Mouse (Mus musculus) stomach, embryonic 15.5 days (tissue): ENCODE results near the gene Gm10964. TPM values are rescaled to one million over a fixed set of nuclear protein-coding genes. Genes with fewer than 3 reads are reported as not detected.
A peak's percentile ranks its signal among the peaks of the same experiment; 100 is the strongest.

ENCODE experiments used
- ATAC-seq: fragments of 200-750 bp; cut with Nextera tagmentation; 2 replicates; pipeline ENCODE4 v1.8.0; 2017; ENCODE audit warnings: low read depth, moderate number of reproducible peaks, moderate TSS enrichment; ENCODE audit not compliant: insufficient read depth, low FRiP score
- H3K27ac ChIP-seq: fragments of 300-500 bp; sonication (generic); 2 replicates; pipeline ENCODE4 v1.5.1; 2015; ENCODE audit warnings: mild to moderate bottlenecking, inconsistent platforms
- H3K27me3 ChIP-seq: fragments of 300-500 bp; sonication (generic); replicated peaks from 2 replicates; pipeline ENCODE4 v1.6.1; 2015; ENCODE audit warnings: inconsistent platforms
- H3K36me3 ChIP-seq: fragments of 300-500 bp; sonication (generic); 2 replicates; pipeline ENCODE4 v1.6.1; 2015; ENCODE audit warnings: inconsistent platforms
- H3K4me1 ChIP-seq: fragments of 300-500 bp; sonication (generic); 2 replicates; pipeline ENCODE4 v1.6.1; 2015; ENCODE audit warnings: inconsistent platforms
- H3K4me2 ChIP-seq: fragments of 300-500 bp; sonication (generic); 2 replicates; pipeline ENCODE4 v1.6.1; 2015; ENCODE audit warnings: mild to moderate bottlenecking, inconsistent platforms
- H3K4me3 ChIP-seq: fragments of 300-500 bp; sonication (generic); replicated peaks from 2 replicates; pipeline ENCODE4 v1.5.1; 2015; ENCODE audit warnings: inconsistent platforms
- H3K9ac ChIP-seq: fragments of 300-500 bp; sonication (generic); 2 replicates; pipeline ENCODE4 v1.6.1; 2015; ENCODE audit warnings: inconsistent platforms
- H3K9me3 ChIP-seq: fragments of 300-500 bp; sonication (generic); 2 replicates; pipeline ENCODE4 v1.6.1; 2016; ENCODE audit warnings: inconsistent platforms
- WGBS: fragments of 180-500 bp; shearing (Covaris S2); methylation state at CpG from one replicate; pipeline ENCODE4 v1.1.7; 2015; 5-methylcytosine and 5-hydroxymethylcytosine counted together
- polyA plus RNA-seq: library from polyadenylated mRNA; unstranded; fragments of >200 nt; fragmentation: Nextera tagmentation; extraction: Ambion mirVana; gene quantifications from 2 replicates; pipeline ENCODE4 v1.2.1, GENCODE M21; 2015

Gene Gm10964
- polyA plus RNA-seq, 1 experiment from 2014 or later, result not detected

GRCm38 (mm10) chr3:103759261-103759970, 20.2 kb downstream of the Gm10964 start:
- H3K4me3 ChIP-seq, result no peak overlapping the region
- no peaks in the 10 kb centered on the region for H3K4me1 ChIP-seq
- H3K27ac ChIP-seq, result no peak overlapping the region
- ATAC-seq, result no peak
- 76% methylated on average over 5 of the region's 5 CpGs for WGBS
- no peaks in the 10 kb centered on the region for H3K9me3 ChIP-seq
- no peaks in the 10 kb centered on the region for H3K27me3 ChIP-seq
- no peak overlapping the region for H3K4me2 ChIP-seq
- H3K9ac ChIP-seq, result no peak overlapping the region
- H3K36me3 ChIP-seq, result peaks cover 40% of the 10 kb centered on the region

- Histone ChIP-seq H3K36me3 (peaks cover 22% of the 10 kb centered on the region), H3K9me3 (no peaks in the 10 kb centered on the region), H3K4me1 (0 out of 2 replicates have a peak, but pooled peaks cover 3% of the 10 kb centered on the region), H3K27ac (no peak overlapping the region), H3K27me3 (no peaks in the 10 kb centered on the region), H3K4me2 (no peak overlapping the region), H3K9ac (no peak overlapping the region), H3K4me3 (no peak overlapping the region)
- ATAC-seq, result no peak
- WGBS, result 81% methylated on average over 3 of the region's 3 CpGs
These were observed 27.6 kb downstream of the Gm10964 start for GRCm38 (mm10) chr3:103766789-103767188.

DNA sequence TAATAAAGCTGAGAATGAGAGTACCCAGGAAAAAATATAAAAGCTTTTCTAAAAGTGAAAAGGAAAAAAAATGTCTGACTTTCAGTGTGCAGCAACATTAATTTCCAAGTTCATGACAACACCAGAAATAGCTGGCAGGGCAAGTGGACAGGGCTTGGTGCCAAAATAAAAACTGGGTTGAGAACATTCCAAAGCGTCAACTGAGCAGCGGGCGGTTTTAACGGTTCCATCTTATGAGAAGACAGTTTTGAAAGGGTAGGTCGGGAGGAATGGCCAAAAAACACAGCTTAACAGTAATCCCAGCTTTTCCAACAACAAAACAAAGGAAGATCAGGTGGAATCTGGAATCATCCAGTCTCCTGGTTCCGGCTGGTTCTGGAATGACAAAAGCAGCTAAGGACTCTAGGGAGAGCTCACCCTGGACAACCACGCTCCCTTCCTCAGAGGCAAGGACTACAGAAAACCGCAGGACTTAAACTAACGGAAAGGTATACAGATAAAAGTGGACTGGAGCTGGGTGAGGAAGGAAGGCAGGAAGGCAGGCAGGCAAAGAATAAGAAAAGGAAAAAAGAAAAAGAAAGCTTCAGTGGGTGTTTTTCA, 32.5 kb downstream of the Gm10964 start:
- Histone ChIP-seq H3K27ac (peak overlapping the region; percentile 79), H3K27me3 (no peaks in the 10 kb centered on the region), H3K9me3 (no peaks in the 10 kb centered on the region), H3K4me3 (no peak overlapping the region), H3K4me2 (no peak overlapping the region), H3K36me3 (peaks cover 5% of the 10 kb centered on the region; the same call in 1 of the 2 replicates), H3K4me1 (peaks cover 4% of the 10 kb centered on the region; the same call in 1 of the 2 replicates), H3K9ac (no peak overlapping the region)
- no peak for ATAC-seq
- WGBS, result 50% methylated on average over 9 of the region's 9 CpGs

DNA sequence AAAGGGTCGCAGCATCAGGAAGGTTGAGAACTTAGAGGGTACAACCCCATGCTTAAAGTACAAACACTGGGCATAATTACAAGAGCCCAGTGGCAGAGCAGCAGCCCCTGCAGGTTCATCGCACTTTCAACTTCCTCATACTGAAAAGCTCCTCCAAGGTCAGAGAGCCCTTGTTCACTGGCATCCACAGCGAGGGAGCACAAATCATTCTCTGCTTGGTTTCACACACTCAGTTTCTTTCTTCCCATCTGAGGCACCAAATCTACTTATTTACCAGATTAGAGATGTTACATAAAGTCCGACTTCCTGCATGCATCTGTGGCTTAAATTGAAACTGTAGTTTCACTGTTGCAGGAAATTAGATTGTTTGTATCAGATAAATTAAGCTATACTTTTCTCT, 33.7 kb downstream of the Gm10964 start:
- ATAC-seq, result no peak

GRCm38 (mm10) chr3:103773508-103773907, 34.3 kb downstream of the Gm10964 start:
- Histone ChIP-seq H3K36me3 (peaks cover 15% of the 10 kb centered on the region), H3K4me3 (no peak overlapping the region), H3K4me1 (peaks cover 4% of the 10 kb centered on the region; the same call in 1 of the 2 replicates), H3K9ac (no peak overlapping the region), H3K27me3 (no peaks in the 10 kb centered on the region), H3K4me2 (no peak overlapping the region), H3K27ac (no peak overlapping the region), H3K9me3 (no peaks in the 10 kb centered on the region)
- ATAC-seq, result no peak
- 77% methylated on average over 3 of the region's 3 CpGs for WGBS

More for the DNA sequence above, 33.7 kb downstream of the Gm10964 start:
- WGBS, result 71% methylated on average over 4 of the region's 4 CpGs
- Histone ChIP-seq H3K9ac (no peak overlapping the region), H3K9me3 (no peaks in the 10 kb centered on the region), H3K36me3 (peaks cover 11% of the 10 kb centered on the region), H3K4me1 (peaks cover 4% of the 10 kb centered on the region; the same call in 1 of the 2 replicates), H3K27ac (no peak overlapping the region), H3K4me2 (no peak overlapping the region), H3K4me3 (no peak overlapping the region), H3K27me3 (no peaks in the 10 kb centered on the region)

DNA sequence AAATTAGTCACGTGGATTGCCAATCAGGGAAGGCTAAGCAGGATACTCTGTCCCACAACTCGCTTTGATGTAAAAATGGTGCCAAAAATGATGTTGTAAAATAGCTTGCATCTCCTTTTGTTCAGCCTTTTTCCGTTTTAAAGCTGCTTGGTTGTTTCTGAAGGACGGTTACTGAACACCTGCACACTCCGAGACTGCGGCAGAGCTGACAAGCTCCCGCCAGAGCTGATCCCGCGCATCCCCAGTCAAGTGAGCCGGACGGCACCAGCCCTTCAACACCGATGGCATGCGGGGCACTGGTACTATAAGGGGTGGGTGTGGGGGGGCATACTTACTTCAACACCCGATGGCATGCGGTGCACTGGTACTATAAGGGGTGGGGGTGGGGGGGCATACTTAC, 34.8 kb downstream of the Gm10964 start:
- Histone ChIP-seq H3K4me3 (no peak overlapping the region), H3K9ac (no peak overlapping the region), H3K4me1 (peaks cover 4% of the 10 kb centered on the region; the same call in 1 of the 2 replicates), H3K27ac (no peak overlapping the region), H3K27me3 (no peaks in the 10 kb centered on the region), H3K9me3 (no peaks in the 10 kb centered on the region), H3K4me2 (no peak overlapping the region), H3K36me3 (peaks cover 15% of the 10 kb centered on the region)
- no peak for ATAC-seq
- WGBS, result 88% methylated on average over 15 of the region's 15 CpGs

GRCm38 (mm10) chr3:103777940-103778339, 38.8 kb downstream of the Gm10964 start:
- Histone ChIP-seq H3K36me3 (peaks cover 15% of the 10 kb centered on the region), H3K27me3 (no peaks in the 10 kb centered on the region), H3K27ac (no peak overlapping the region), H3K4me1 (peaks cover 3% of the 10 kb centered on the region), H3K9me3 (no peaks in the 10 kb centered on the region), H3K9ac (no peak overlapping the region), H3K4me2 (no peak overlapping the region), H3K4me3 (no peak overlapping the region)
- no peak for ATAC-seq
- WGBS, result 87% methylated on average over 11 of the region's 11 CpGs

DNA sequence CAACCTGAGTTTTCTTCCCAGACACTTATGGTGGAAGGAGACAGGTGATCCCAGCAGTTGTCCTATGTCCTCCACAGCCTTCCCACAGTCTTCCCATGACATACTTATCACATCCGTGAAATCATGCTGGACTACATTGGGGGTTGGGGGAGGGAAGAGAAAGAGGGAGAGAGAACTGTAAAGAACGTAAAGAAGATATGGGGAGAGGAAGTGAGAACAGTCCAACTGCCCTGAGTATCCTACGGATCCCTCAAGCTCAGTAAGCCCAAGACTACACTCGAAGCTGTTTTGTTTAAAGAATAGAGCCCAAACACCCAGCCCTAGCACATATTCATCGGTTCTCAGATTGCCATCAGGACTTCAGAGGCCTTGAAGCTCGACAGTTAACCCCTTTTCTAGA, 39.5 kb downstream of the Gm10964 start:
- no peak for ATAC-seq
- 71% methylated on average over 6 of the region's 6 CpGs for WGBS
- no peaks in the 10 kb centered on the region for H3K27me3 ChIP-seq
- H3K4me3 ChIP-seq, result no peak overlapping the region
- H3K9me3 ChIP-seq, result no peaks in the 10 kb centered on the region
- H3K9ac ChIP-seq, result no peak overlapping the region
- no peak overlapping the region for H3K27ac ChIP-seq
- H3K4me2 ChIP-seq, result no peak overlapping the region
- H3K4me1 ChIP-seq, result peaks cover 7% of the 10 kb centered on the region; the same call in 1 of the 2 replicates
- H3K36me3 ChIP-seq, result peaks cover 15% of the 10 kb centered on the region

GRCm38 (mm10) chr3:103779183-103779582, 40.0 kb downstream of the Gm10964 start:
- H3K9ac ChIP-seq, result no peak overlapping the region
- peaks cover 12% of the 10 kb centered on the region for H3K36me3 ChIP-seq
- H3K27me3 ChIP-seq, result no peaks in the 10 kb centered on the region
- no peaks in the 10 kb centered on the region for H3K9me3 ChIP-seq
- H3K4me2 ChIP-seq, result no peak overlapping the region
- H3K4me3 ChIP-seq, result no peak overlapping the region
- peaks cover 11% of the 10 kb centered on the region; the same call in 1 of the 2 replicates for H3K4me1 ChIP-seq
- ATAC-seq, result no peak
- 76% methylated on average over 7 of the region's 7 CpGs for WGBS
- H3K27ac ChIP-seq, result no peak overlapping the region

DNA sequence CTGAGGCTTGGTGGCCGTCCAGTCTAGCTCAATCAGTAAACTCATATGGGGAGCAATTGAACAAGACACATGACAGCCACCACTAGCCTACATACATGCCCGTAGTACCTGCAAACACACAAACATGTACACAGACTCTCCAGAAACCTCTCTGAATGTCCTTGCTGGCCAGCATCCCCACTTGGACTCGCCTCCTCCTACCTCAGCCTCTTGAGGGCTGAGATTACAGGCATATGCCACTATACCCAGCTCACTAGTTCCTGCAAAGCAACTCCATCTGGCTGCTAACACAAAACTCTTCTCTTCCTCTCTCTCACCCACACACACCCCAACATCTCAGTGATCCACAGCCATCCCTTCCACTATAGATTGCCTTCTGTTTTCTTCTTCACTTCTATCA, 41.1 kb downstream of the Gm10964 start:
- Histone ChIP-seq H3K27ac (no peak overlapping the region), H3K4me2 (no peak overlapping the region), H3K36me3 (peaks cover 12% of the 10 kb centered on the region), H3K9ac (no peak overlapping the region), H3K9me3 (no peaks in the 10 kb centered on the region), H3K4me3 (no peak overlapping the region), H3K27me3 (no peaks in the 10 kb centered on the region), H3K4me1 (peaks cover 11% of the 10 kb centered on the region; the same call in 1 of the 2 replicates)
- no peak for ATAC-seq
- 88% methylated on average over 3 of the region's 3 CpGs for WGBS

DNA sequence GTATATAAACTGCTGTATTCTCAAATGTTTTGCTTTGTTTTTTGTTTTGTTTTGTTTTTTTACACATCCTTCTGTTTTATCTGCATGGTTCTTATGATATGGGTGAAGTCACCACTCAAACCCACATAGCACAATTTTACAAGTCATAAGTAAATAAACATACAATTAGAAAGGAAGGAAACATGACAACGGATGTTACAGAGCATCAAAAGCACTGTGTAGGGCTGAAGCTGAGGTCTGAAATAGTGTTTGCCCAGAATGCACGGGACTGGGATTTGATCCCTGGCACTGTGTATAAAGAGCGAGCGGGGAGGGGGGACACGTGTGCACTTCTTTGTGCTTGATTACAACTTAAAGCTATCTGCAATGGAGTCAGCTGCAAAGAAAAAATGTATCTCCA, 41.6 kb downstream of the Gm10964 start:
- Histone ChIP-seq H3K4me3 (no peak overlapping the region), H3K36me3 (peaks cover 10% of the 10 kb centered on the region), H3K9me3 (no peaks in the 10 kb centered on the region), H3K27me3 (no peaks in the 10 kb centered on the region), H3K4me1 (peaks cover 11% of the 10 kb centered on the region; the same call in 1 of the 2 replicates), H3K4me2 (no peak overlapping the region), H3K9ac (no peak overlapping the region), H3K27ac (no peak overlapping the region)
- WGBS, result 81% methylated on average over 5 of the region's 5 CpGs
- no peak for ATAC-seq
